Mouse (Mus musculus) stomach, postnatal 0 days (tissue): Measurements from ENCODE around the gene Clk3. TPM values are rescaled to one million over a fixed set of nuclear protein-coding genes. Genes with fewer than 3 reads are reported as not detected.
A peak's percentile ranks its signal among the peaks of the same experiment; 100 is the strongest.

Experiments
- ATAC-seq: fragments of 200-750 bp; cut with Nextera tagmentation; 2 replicates; pipeline ENCODE4 v1.8.0; 2017; ENCODE audit not compliant: low FRiP score, low TSS enrichment
- DNase-seq: peaks from one replicate; pipeline ENCODE4 v3.0.0-alpha.2; 2016; ENCODE audit warnings: low spot score
- H3K27ac ChIP-seq: fragments of 300-500 bp; sonication (generic); replicated peaks from 2 replicates; pipeline ENCODE4 v1.5.1; 2014; ENCODE audit warnings: mild to moderate bottlenecking, control low read depth
- H3K27me3 ChIP-seq: fragments of 300-500 bp; sonication (generic); 2 replicates; pipeline ENCODE4 v1.6.1; 2014; ENCODE audit warnings: low read length; ENCODE audit not compliant: control insufficient read depth, insufficient read depth
- H3K36me3 ChIP-seq: fragments of 300-500 bp; sonication (generic); 2 replicates; pipeline ENCODE4 v1.6.1; 2014; ENCODE audit warnings: low read length, mixed read lengths; ENCODE audit not compliant: control insufficient read depth, insufficient read depth
- H3K4me1 ChIP-seq: fragments of 300-500 bp; sonication (generic); replicated peaks from 2 replicates; pipeline ENCODE4 v1.6.1; 2014; ENCODE audit warnings: antibody characterized with exemption; ENCODE audit not compliant: control insufficient read depth, insufficient read depth
- H3K4me2 ChIP-seq: fragments of 300-500 bp; sonication (generic); replicated peaks from 2 replicates; pipeline ENCODE4 v1.6.1; 2014; ENCODE audit warnings: low read depth, mild to moderate bottlenecking, control low read depth, moderate library complexity
- H3K4me3 ChIP-seq: fragments of 300-500 bp; sonication (generic); 2 replicates; pipeline ENCODE4 v1.5.1; 2014; ENCODE audit warnings: low read depth, low read length, control low read depth
- H3K9ac ChIP-seq: fragments of 300-500 bp; sonication (generic); 2 replicates; pipeline ENCODE4 v1.6.1; 2014; ENCODE audit warnings: mild to moderate bottlenecking, low read length, control low read depth, mixed read lengths
- H3K9me3 ChIP-seq: fragments of 300-500 bp; sonication (generic); 2 replicates; pipeline ENCODE4 v1.6.1; 2016; ENCODE audit warnings: low read length; ENCODE audit not compliant: control insufficient read depth
- CTCF ChIP-seq: IDR thresholded peaks from 2 replicates; pipeline ENCODE4 v1.5.1; 2016; ENCODE audit warnings: antibody characterized with exemption, low read depth, mild to moderate bottlenecking, moderate library complexity
- EP300 ChIP-seq: optimal IDR thresholded peaks from 2 replicates; pipeline ENCODE3; 2016; ENCODE audit warnings: antibody characterized with exemption
- WGBS: fragments of 180-500 bp; shearing (Covaris S2); extraction: QIAGEN DNeasy Blood & Tissue Kit; methylation state at CpG from one replicate; pipeline ENCODE4 v1.1.7; 2014; 5-methylcytosine and 5-hydroxymethylcytosine counted together
- polyA plus RNA-seq: library from polyadenylated mRNA; unstranded; fragments of >200 nt; fragmentation: Nextera tagmentation; extraction: Ambion mirVana; gene quantifications from 2 replicates; pipeline ENCODE4 v1.2.1, GENCODE M21; 2015

Clk3 gene
- polyA plus RNA-seq, 1 experiment from 2014 or later, result 29.4 TPM

- WGBS, result 68% methylated on average over 5 of the region's 5 CpGs
- no peak for DNase-seq
- H3K36me3 ChIP-seq, result no peaks in the 10 kb centered on the region
Observed at GRCm38 (mm10) chr9:57808771-57809310, 43.2 kb upstream of the Clk3 start.

DNA sequence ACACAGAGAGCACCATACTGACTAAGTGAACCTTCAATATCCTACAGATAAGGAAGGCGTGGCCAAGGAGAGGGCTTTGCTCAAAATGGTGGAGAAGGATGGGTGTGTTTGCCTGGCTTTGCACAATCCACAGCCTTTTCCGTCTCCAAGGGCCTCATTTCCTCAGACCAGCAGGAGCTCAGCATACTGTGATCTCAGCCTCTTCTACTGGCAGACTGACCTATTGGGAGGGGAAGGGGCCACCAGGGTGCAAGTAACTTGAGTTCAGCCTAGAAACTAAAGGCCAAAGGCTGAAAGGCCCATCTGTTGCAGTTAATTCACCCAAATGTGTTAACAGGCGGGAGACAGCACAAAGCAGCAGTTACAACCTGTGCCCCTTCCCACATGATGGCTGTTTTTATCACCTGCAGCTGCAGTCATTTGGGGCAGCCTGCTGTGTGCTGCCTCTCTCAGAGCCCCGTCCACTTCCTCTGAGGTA, 41.6 kb upstream of the Clk3 start:
- DNase-seq, result no peak
- Histone ChIP-seq H3K9me3 (no peaks in the 10 kb centered on the region), H3K27me3 (no peaks in the 10 kb centered on the region), H3K4me2 (no peak overlapping the region), H3K36me3 (no peaks in the 10 kb centered on the region), H3K4me1 (peaks cover 2% of the 10 kb centered on the region; the same call in 1 of the 2 replicates), H3K27ac (no peak overlapping the region), H3K4me3 (no peak overlapping the region), H3K9ac (no peak overlapping the region)
- 76% methylated on average over 4 of the region's 4 CpGs for WGBS
- TF ChIP-seq CTCF, result no peak
- TF ChIP-seq EP300, result no peak
- no peak for ATAC-seq

More at GRCm38 (mm10) chr9:57808771-57809310, 43.2 kb upstream of the Clk3 start:
- Histone ChIP-seq H3K4me3 (no peak overlapping the region), H3K9ac (no peak overlapping the region), H3K27me3 (no peaks in the 10 kb centered on the region), H3K9me3 (no peaks in the 10 kb centered on the region), H3K4me1 (no peaks in the 10 kb centered on the region; the same call in 1 of the 2 replicates), H3K27ac (no peak overlapping the region), H3K4me2 (no peak overlapping the region)
- no peak for TF ChIP-seq EP300
- no peak for TF ChIP-seq CTCF
- no peak for ATAC-seq

DNA sequence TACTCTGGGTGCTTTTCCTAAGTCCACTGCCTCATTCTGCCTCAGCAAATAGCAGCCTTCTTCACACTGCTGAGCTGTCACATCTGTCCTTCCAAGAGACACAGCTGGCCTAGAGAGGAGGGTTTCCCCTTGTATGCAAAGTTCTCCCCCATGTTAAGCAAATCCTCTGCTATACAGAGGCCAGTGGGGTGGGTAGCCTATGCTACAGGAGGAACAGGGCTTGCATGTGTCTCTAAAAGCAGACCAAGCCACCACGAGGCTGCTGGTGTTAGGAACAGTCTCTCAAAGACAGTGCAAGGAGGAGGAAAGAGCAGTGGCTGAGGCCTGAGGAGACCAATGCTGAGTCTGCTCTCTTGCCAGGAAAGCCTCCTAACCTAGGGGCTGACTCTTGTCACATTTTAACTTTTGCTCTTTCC, 40.4 kb upstream of the Clk3 start:
- ATAC-seq (no peak), DNase-seq (no peak)
- Histone ChIP-seq H3K27me3 (no peaks in the 10 kb centered on the region), H3K9ac (no peak overlapping the region), H3K27ac (no peak overlapping the region), H3K36me3 (0 out of 2 replicates have a peak, but pooled peaks cover 3% of the 10 kb centered on the region), H3K4me1 (0 out of 2 replicates have a peak, but pooled peaks cover 2% of the 10 kb centered on the region), H3K4me3 (no peak overlapping the region), H3K4me2 (no peak overlapping the region), H3K9me3 (no peaks in the 10 kb centered on the region)
- TF ChIP-seq EP300 (no peak), CTCF (no peak)
- WGBS, result 36% methylated on average over 1 of the region's 1 CpGs

GRCm38 (mm10) chr9:57805087-57805737, 39.6 kb upstream of the Clk3 start:
- Histone ChIP-seq H3K27ac (no peak overlapping the region), H3K9ac (no peak overlapping the region), H3K4me1 (0 out of 2 replicates have a peak, but pooled peaks cover 2% of the 10 kb centered on the region), H3K4me2 (no peak overlapping the region), H3K36me3 (0 out of 2 replicates have a peak, but pooled peaks cover 3% of the 10 kb centered on the region), H3K27me3 (no peaks in the 10 kb centered on the region), H3K9me3 (no peaks in the 10 kb centered on the region), H3K4me3 (no peak overlapping the region)
- no peak for DNase-seq
- ATAC-seq, result no peak
- TF ChIP-seq EP300, result no peak
- no peak for TF ChIP-seq CTCF
- 56% methylated on average over 10 of the region's 10 CpGs for WGBS

- H3K9me3 ChIP-seq, result no peaks in the 10 kb centered on the region
- DNase-seq (peak; percentile 33), ATAC-seq (peak; percentile 70)
- H3K27me3 ChIP-seq, result no peaks in the 10 kb centered on the region
- H3K27ac ChIP-seq, result no peak overlapping the region
- no peak for TF ChIP-seq EP300
- no peak overlapping the region for H3K4me2 ChIP-seq
- no peak overlapping the region for H3K4me3 ChIP-seq
- H3K36me3 ChIP-seq, result 0 out of 2 replicates have a peak, but pooled peaks cover 3% of the 10 kb centered on the region
- WGBS, result 10% methylated on average over 4 of the region's 4 CpGs
- H3K4me1 ChIP-seq, result 0 out of 2 replicates have a peak, but pooled peaks cover 2% of the 10 kb centered on the region
- no peak overlapping the region for H3K9ac ChIP-seq
Observed at GRCm38 (mm10) chr9:57803839-57804238, 38.2 kb upstream of the Clk3 start.

- Histone ChIP-seq H3K36me3 (0 out of 2 replicates have a peak, but pooled peaks cover 3% of the 10 kb centered on the region), H3K27ac (no peak overlapping the region), H3K27me3 (no peaks in the 10 kb centered on the region), H3K4me2 (no peak overlapping the region), H3K4me3 (no peak overlapping the region), H3K4me1 (0 out of 2 replicates have a peak, but pooled peaks cover 2% of the 10 kb centered on the region), H3K9ac (no peak overlapping the region), H3K9me3 (no peaks in the 10 kb centered on the region)
- no peak for TF ChIP-seq EP300
- TF ChIP-seq CTCF, result no peak
- DNase-seq (no peak), ATAC-seq (no peak)
- WGBS, result 40% methylated on average over 3 of the region's 3 CpGs
Observed at GRCm38 (mm10) chr9:57803047-57803446, 37.4 kb upstream of the Clk3 start.
